Mouse (Mus musculus) liver, postnatal 0 days (tissue): ENCODE measurements around the gene Sdad1. TPM values are rescaled to one million over a fixed set of nuclear protein-coding genes. Genes with fewer than 3 reads are reported as not detected.
A peak's percentile ranks its signal among the peaks of the same experiment; 100 is the strongest.

Source experiments
- ATAC-seq: fragments of 200-750 bp; cut with Nextera tagmentation; 2 replicates; pipeline ENCODE4 v1.8.0; 2017; ENCODE audit warnings: mild to moderate bottlenecking, moderate library complexity
- DNase-seq: peaks from one replicate; pipeline ENCODE4 v3.0.0-alpha.2; 2016
- H3K27ac ChIP-seq: fragments of 300-500 bp; sonication (generic); 2 replicates; pipeline ENCODE4 v1.5.1; 2014; ENCODE audit warnings: antibody characterized with exemption, moderate library complexity, mild to moderate bottlenecking, low read depth
- H3K27me3 ChIP-seq: fragments of 300-500 bp; sonication (generic); 2 replicates; pipeline ENCODE4 v1.6.1; 2014; ENCODE audit warnings: low read length, control low read depth, mixed read lengths; ENCODE audit not compliant: insufficient read depth
- H3K36me3 ChIP-seq: fragments of 300-500 bp; sonication (generic); replicated peaks from 2 replicates; pipeline ENCODE4 v1.6.1; 2014; ENCODE audit warnings: mild to moderate bottlenecking, control low read depth, low read length, moderate library complexity, mixed read lengths; ENCODE audit not compliant: insufficient read depth
- H3K4me1 ChIP-seq: fragments of 300-500 bp; sonication (generic); 2 replicates; pipeline ENCODE4 v1.6.1; 2014; ENCODE audit warnings: antibody characterized with exemption, mild to moderate bottlenecking, control low read depth; ENCODE audit not compliant: insufficient read depth
- H3K4me2 ChIP-seq: fragments of 300-500 bp; sonication (generic); 2 replicates; pipeline ENCODE4 v1.6.1; 2014; ENCODE audit warnings: low read depth, mild to moderate bottlenecking, low read length, moderate library complexity, mixed read lengths
- H3K4me3 ChIP-seq: fragments of 300-500 bp; sonication (generic); 2 replicates; pipeline ENCODE4 v1.5.1; 2014; ENCODE audit warnings: low read depth, low read length
- H3K9ac ChIP-seq: fragments of 300-500 bp; sonication (generic); replicated peaks from 2 replicates; pipeline ENCODE4 v1.6.1; 2014; ENCODE audit warnings: mild to moderate bottlenecking, moderate library complexity
- H3K9me3 ChIP-seq: fragments of 300-500 bp; sonication (generic); 2 replicates; pipeline ENCODE4 v1.6.1; 2016; ENCODE audit warnings: mild to moderate bottlenecking, control low read depth, low read length, mixed read lengths
- CTCF ChIP-seq: sonication (generic); IDR thresholded peaks from 2 replicates; pipeline ENCODE4 v1.5.1; 2016; ENCODE audit warnings: antibody characterized with exemption, low read depth
- EP300 ChIP-seq: IDR thresholded peaks from 2 replicates; pipeline ENCODE4 v1.6.1; 2016; ENCODE audit warnings: antibody characterized with exemption, low read depth, mild to moderate bottlenecking
- WGBS: fragments of 180-500 bp; shearing (Covaris S2); extraction: QIAGEN DNeasy Blood & Tissue Kit; methylation state at CpG from one replicate; pipeline ENCODE4 v1.1.7; 2014; ENCODE audit not compliant: insufficient replicate concordance; 5-methylcytosine and 5-hydroxymethylcytosine counted together
- polyA plus RNA-seq: library from polyadenylated mRNA; unstranded; fragments of >200 nt; fragmentation: Nextera tagmentation; extraction: Ambion mirVana; gene quantifications from 2 replicates; pipeline ENCODE4 v1.2.1, GENCODE M21; 2015

Sdad1 gene
- polyA plus RNA-seq, 1 experiment from 2014 or later = 13.4 TPM

DNA sequence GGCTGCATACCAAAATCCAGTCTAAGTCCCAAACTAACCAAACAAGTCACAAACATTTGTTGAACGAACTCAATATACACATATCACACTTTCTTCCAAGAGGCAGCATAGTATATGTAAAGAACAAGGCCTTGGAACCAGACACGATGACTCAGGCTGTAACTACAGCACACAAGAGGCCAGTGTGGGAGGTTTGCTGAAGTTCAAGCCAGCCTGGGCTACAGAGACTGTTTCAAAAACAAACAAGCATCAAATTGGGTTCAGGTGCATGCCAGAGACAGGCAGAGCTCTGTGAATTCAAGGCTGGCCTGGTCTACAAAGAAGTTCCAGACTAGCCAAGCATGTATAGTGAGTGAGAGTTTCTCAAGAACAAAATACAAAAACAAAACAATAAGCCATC is 15.8 kb downstream of the Sdad1 start:
- WGBS = 78% methylated on average over 2 of the region's 2 CpGs
- no peak overlapping the region for H3K9ac ChIP-seq
- no peak overlapping the region for H3K4me2 ChIP-seq
- no peak for DNase-seq
- no peak for ATAC-seq
- peaks cover 57% of the 10 kb centered on the region for H3K36me3 ChIP-seq
- no peak for TF ChIP-seq CTCF
- TF ChIP-seq EP300 = no peak
- no peak overlapping the region for H3K4me3 ChIP-seq
- H3K4me1 ChIP-seq = no peaks in the 10 kb centered on the region
- no peaks in the 10 kb centered on the region for H3K9me3 ChIP-seq
- no peaks in the 10 kb centered on the region for H3K27me3 ChIP-seq
- H3K27ac ChIP-seq = no peak overlapping the region

DNA sequence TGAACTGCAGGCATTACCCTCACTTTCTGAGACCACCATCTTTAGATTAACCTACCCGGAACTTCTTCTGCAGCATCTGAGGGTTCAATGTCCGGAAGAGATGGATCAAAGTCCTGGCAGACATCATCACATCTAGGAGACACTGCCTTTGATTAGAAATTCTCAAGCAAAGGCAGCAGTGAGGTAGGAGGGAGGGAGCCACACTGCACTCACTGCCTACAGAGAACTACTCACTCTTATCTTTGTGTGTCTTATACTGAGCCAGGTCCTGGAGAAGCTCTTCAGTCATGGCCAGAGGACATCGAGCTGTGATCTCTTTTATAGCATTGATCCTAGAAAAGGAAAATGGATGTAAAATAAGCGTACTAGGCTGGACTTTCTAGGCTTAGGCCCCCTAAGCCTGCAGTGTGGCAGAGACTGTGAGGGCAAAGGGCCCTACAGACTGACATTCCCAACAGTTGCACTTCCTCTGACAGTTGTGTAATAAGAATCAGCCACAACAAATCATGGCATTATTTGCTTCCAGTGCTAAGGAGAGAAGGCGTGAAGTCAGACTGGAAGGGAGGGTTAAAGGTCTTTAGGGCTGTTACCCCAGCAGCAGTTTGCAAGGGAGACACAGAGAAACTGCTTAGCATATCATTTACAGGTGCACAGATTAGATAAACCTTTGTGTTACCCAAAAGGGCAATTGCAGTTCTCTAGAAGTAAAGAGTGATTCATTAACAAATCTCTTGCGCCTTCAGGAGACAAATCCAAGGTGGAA is 18.4 kb downstream of the Sdad1 start:
- no peak overlapping the region for H3K4me2 ChIP-seq
- WGBS = 74% methylated on average over 6 of the region's 6 CpGs
- H3K27ac ChIP-seq = no peak overlapping the region
- no peak for DNase-seq
- H3K4me1 ChIP-seq = no peaks in the 10 kb centered on the region
- no peak overlapping the region for H3K4me3 ChIP-seq
- no peak overlapping the region for H3K9ac ChIP-seq
- TF ChIP-seq EP300 (no peak), CTCF (no peak)
- no peaks in the 10 kb centered on the region for H3K9me3 ChIP-seq
- no peaks in the 10 kb centered on the region for H3K27me3 ChIP-seq
- peaks cover 65% of the 10 kb centered on the region for H3K36me3 ChIP-seq
- ATAC-seq = peak; percentile 27; the same call in 1 of the 2 replicates

DNA sequence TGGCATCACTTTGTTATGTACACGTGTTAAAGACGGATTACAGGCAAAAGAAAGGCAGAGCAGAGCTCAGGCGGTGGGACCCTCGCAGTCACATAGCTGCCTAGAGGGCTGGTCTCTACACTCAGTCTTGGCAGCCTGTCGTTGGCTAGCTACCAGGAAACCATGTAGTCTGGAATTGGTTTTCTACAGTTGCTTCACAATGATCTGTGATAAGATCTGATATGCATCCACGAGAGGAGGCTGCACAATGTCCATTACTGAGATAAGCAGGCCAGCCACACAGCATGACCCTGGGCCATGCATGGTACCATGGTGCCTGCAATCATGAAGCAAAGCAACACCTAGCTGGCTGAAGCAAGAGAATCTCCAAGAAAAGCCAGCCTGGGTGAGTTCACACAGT is 22.4 kb downstream of the Sdad1 start:
- 74% methylated on average over 6 of the region's 6 CpGs for WGBS
- Histone ChIP-seq H3K27me3 (no peaks in the 10 kb centered on the region), H3K9ac (no peak overlapping the region), H3K4me3 (no peak overlapping the region), H3K4me1 (peaks cover 8% of the 10 kb centered on the region), H3K4me2 (no peak overlapping the region), H3K27ac (no peak overlapping the region), H3K36me3 (peaks cover 59% of the 10 kb centered on the region), H3K9me3 (no peaks in the 10 kb centered on the region)
- no peak for ATAC-seq
- no peak for TF ChIP-seq EP300
- DNase-seq = no peak

DNA sequence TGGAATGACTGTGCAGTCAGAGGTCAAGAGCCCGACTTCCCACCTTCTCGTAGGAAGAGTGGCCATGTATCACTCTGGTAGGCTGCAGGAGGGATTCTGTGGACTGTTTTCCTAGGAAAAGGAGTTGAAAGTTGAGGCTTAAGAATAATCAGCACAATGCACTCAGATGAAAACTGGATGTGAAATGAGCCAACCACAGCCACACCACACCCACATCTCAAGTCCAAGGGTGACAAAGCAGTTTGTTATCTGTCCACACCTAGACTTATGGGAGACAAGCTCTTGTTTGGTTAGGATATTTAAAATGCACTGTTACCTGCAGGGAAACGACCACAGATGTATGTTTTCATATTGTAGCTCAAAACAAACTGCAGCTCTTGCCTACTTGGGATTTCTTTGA is 27.2 kb downstream of the Sdad1 start:
- no peak for DNase-seq
- Histone ChIP-seq H3K4me2 (peak overlapping the region; percentile 38), H3K4me1 (peaks cover 19% of the 10 kb centered on the region), H3K27me3 (no peaks in the 10 kb centered on the region), H3K4me3 (no peak overlapping the region), H3K36me3 (peaks cover 23% of the 10 kb centered on the region), H3K9me3 (no peaks in the 10 kb centered on the region), H3K9ac (no peak overlapping the region), H3K27ac (no peak overlapping the region)
- WGBS = 51% methylated on average over 3 of the region's 3 CpGs
- peak; percentile 58 for ATAC-seq
- TF ChIP-seq CTCF (no peak), EP300 (no peak)

DNA sequence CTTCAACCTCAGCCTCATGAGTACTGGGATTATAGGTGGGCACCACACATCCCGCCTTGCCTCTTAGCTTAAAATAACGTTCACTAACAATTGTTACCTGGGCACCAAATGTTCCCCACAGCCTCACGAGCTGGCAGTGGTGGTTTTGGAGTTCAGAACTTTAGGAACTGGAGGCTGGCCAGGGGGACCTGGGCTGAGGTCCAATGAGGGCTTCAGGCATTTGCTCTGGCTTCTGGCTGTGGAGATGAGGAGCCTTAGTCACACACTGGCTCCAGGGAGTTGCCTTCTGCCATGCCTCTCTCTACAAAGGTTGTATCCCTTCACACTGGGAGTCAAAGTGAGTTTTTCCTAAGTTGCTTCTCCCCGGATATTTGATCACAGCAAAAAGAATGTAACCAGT is 27.7 kb downstream of the Sdad1 start:
- TF ChIP-seq CTCF (no peak), EP300 (no peak)
- Histone ChIP-seq H3K9ac (no peak overlapping the region), H3K9me3 (no peaks in the 10 kb centered on the region), H3K36me3 (peaks cover 18% of the 10 kb centered on the region), H3K4me2 (peak overlapping the region; percentile 38; the same call in 1 of the 2 replicates), H3K4me3 (no peak overlapping the region), H3K27ac (no peak overlapping the region), H3K27me3 (no peaks in the 10 kb centered on the region), H3K4me1 (peaks cover 19% of the 10 kb centered on the region)
- no peak for ATAC-seq
- WGBS = 77% methylated on average over 4 of the region's 4 CpGs
- no peak for DNase-seq

DNA sequence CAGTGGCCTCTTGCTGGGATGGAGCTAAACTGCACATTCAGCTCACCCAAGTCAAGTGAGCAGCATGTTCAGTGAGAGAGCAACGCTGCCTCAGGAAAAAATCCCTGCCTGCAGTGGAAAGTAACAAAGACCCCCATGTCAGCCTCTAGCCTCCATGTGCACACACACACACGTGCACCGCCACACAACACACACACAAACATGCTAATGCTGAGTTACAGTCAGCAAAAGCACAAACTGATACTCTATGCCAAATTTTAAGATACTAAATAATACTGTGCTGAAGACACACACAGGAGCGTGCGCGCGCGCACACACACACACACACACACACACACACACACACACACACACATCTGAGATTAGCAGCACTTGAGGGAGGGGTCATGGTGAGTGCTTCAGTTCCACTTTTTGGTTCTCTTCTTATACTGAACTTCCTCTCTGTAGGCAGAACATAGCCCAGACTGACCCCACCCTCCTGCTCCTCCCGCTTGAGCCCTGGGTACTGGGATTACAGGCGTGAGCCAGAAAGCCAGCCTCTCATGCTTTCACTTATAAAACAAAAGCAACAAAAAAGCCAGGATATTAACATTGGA is 31.2 kb downstream of the Sdad1 start:
- no peaks in the 10 kb centered on the region for H3K9me3 ChIP-seq
- no peak overlapping the region for H3K4me3 ChIP-seq
- no peak overlapping the region for H3K27ac ChIP-seq
- peak overlapping the region; percentile 92; the same call in 1 of the 2 replicates for H3K4me2 ChIP-seq
- no peaks in the 10 kb centered on the region; the same call in 1 of the 2 replicates for H3K36me3 ChIP-seq
- no peak overlapping the region for H3K9ac ChIP-seq
- TF ChIP-seq CTCF (no peak), EP300 (no peak)
- peak; percentile 59 for DNase-seq
- 45% methylated on average over 10 of the region's 10 CpGs for WGBS
- H3K27me3 ChIP-seq = no peaks in the 10 kb centered on the region
- peak; percentile 18; the same call in 1 of the 2 replicates for ATAC-seq
- H3K4me1 ChIP-seq = peaks cover 22% of the 10 kb centered on the region
